Mouse (Mus musculus): ENCODE data around the gene Nudt17. TPM values are rescaled to one million over a fixed set of nuclear protein-coding genes. Genes with fewer than 3 reads are reported as not detected.

Nudt17 gene
- polyA plus RNA-seq, 1 experiment from 2014 or later = 14.3 TPM

DNA sequence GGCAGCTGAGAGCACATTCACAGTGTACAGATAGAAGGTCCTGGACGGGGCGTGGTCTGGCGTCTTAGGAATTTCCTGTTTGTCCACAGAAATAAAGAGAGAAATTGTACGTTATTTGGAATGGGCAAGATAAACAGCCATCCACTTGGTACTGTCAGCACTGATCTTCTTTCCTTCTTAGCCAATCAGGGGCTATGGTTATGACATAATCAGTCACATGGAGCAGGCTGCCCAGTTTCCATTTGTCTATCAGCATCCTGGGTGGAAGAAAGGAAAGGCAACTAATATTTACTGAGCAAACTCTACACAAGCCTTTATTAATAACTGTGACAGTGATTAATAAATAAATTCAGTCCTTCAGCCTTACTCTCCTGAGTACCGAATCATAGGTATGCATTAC lies 5.9 kb upstream of the Nudt17 start:
- ATAC-seq (ENCODE audit: insufficient read depth, low FRiP score, low TSS enrichment) (no peak), DNase-seq (ENCODE audit: low spot score) (peak; percentile 6)
- WGBS = 93% methylated on average over 5 of the region's 5 CpGs
- no peak overlapping the region for H3K4me3 ChIP-seq (ENCODE audit: low read depth, low read length)
- H3K9ac ChIP-seq (ENCODE audit: low read length) = no peak overlapping the region
- H3K4me1 ChIP-seq (ENCODE audit: control insufficient read depth, insufficient read depth, low read length) = no peaks in the 10 kb centered on the region
- no peak overlapping the region for H3K4me2 ChIP-seq (ENCODE audit: low read depth)
- peaks cover 23% of the 10 kb centered on the region for H3K36me3 ChIP-seq (ENCODE audit: control insufficient read depth, insufficient read depth, low read length)
- H3K27me3 ChIP-seq (ENCODE audit: control insufficient read depth, insufficient read depth, low read length) = no peaks in the 10 kb centered on the region
- H3K9me3 ChIP-seq (ENCODE audit: control insufficient read depth, low read length) = no peaks in the 10 kb centered on the region
- no peak overlapping the region for H3K27ac ChIP-seq (ENCODE audit: low read depth, low read length)

DNA sequence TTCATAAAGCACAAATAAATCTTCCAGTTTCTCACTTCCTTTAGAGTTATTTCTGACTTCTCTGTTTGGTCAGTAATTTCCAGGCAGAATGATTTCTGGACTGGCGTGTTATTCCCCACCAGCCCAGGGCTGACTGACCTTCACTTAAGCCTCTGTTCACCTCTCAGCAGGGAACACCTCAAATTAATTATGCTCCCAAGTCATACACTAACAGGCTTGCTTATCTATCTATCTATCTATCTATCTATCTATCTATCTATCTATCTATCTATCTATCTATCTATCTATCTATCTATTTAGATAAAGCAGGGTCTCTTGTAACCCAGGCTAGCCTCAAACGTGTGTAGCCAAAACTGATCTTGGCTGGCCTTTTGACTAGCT lies 312 bp upstream of the Nudt17 start:
- Histone ChIP-seq H3K9ac (ENCODE audit: low read length) (no peak overlapping the region), H3K4me2 (ENCODE audit: low read depth) (peak overlapping the region; percentile 94), H3K4me3 (ENCODE audit: low read depth, low read length) (peak overlapping the region; percentile 43), H3K9me3 (ENCODE audit: control insufficient read depth, low read length) (no peaks in the 10 kb centered on the region), H3K36me3 (ENCODE audit: control insufficient read depth, insufficient read depth, low read length) (peaks cover 10% of the 10 kb centered on the region), H3K4me1 (ENCODE audit: control insufficient read depth, insufficient read depth, low read length) (0 out of 2 replicates have a peak, but pooled peaks cover 4% of the 10 kb centered on the region), H3K27ac (ENCODE audit: low read depth, low read length) (no peak overlapping the region), H3K27me3 (ENCODE audit: control insufficient read depth, insufficient read depth, low read length) (no peaks in the 10 kb centered on the region)
- DNase-seq (ENCODE audit: low spot score) = no peak
- WGBS = 51% methylated on average over 2 of the region's 2 CpGs
- no peak; the same call in 1 of the 2 replicates for ATAC-seq (ENCODE audit: insufficient read depth, low FRiP score, low TSS enrichment)

- Histone ChIP-seq H3K9ac (ENCODE audit: low read length) (no peak overlapping the region), H3K9me3 (ENCODE audit: control insufficient read depth, low read length) (no peaks in the 10 kb centered on the region), H3K27ac (ENCODE audit: low read depth, low read length) (no peak overlapping the region), H3K4me1 (ENCODE audit: control insufficient read depth, insufficient read depth, low read length) (0 out of 2 replicates have a peak, but pooled peaks cover 4% of the 10 kb centered on the region), H3K4me3 (ENCODE audit: low read depth, low read length) (no peak overlapping the region), H3K4me2 (ENCODE audit: low read depth) (no peak overlapping the region), H3K27me3 (ENCODE audit: control insufficient read depth, insufficient read depth, low read length) (no peaks in the 10 kb centered on the region), H3K36me3 (ENCODE audit: control insufficient read depth, insufficient read depth, low read length) (peaks cover 7% of the 10 kb centered on the region)
- WGBS = 80% methylated on average over 7 of the region's 7 CpGs
- DNase-seq (ENCODE audit: low spot score) (peak; percentile 7), ATAC-seq (ENCODE audit: insufficient read depth, low FRiP score, low TSS enrichment) (no peak)
Observed at GRCm38 (mm10) chr3:96706984-96707383, 1.4 kb downstream of the Nudt17 start.

GRCm38 (mm10) chr3:96706217-96706616 lies 2.1 kb downstream of the Nudt17 start:
- Histone ChIP-seq H3K4me1 (ENCODE audit: control insufficient read depth, insufficient read depth, low read length) (0 out of 2 replicates have a peak, but pooled peaks cover 4% of the 10 kb centered on the region), H3K9ac (ENCODE audit: low read length) (no peak overlapping the region), H3K4me3 (ENCODE audit: low read depth, low read length) (no peak overlapping the region), H3K27me3 (ENCODE audit: control insufficient read depth, insufficient read depth, low read length) (no peaks in the 10 kb centered on the region), H3K36me3 (ENCODE audit: control insufficient read depth, insufficient read depth, low read length) (peaks cover 6% of the 10 kb centered on the region), H3K4me2 (ENCODE audit: low read depth) (no peak overlapping the region), H3K9me3 (ENCODE audit: control insufficient read depth, low read length) (no peaks in the 10 kb centered on the region), H3K27ac (ENCODE audit: low read depth, low read length) (no peak overlapping the region)
- WGBS = 92% methylated on average over 11 of the region's 11 CpGs
- no peak for DNase-seq (ENCODE audit: low spot score)
- ATAC-seq (ENCODE audit: insufficient read depth, low FRiP score, low TSS enrichment) = no peak

- Histone ChIP-seq H3K9ac (ENCODE audit: low read length) (no peak overlapping the region), H3K36me3 (ENCODE audit: control insufficient read depth, insufficient read depth, low read length) (peaks cover 4% of the 10 kb centered on the region), H3K27ac (ENCODE audit: low read depth, low read length) (no peak overlapping the region), H3K4me3 (ENCODE audit: low read depth, low read length) (no peak overlapping the region), H3K4me2 (ENCODE audit: low read depth) (no peak overlapping the region), H3K27me3 (ENCODE audit: control insufficient read depth, insufficient read depth, low read length) (no peaks in the 10 kb centered on the region), H3K4me1 (ENCODE audit: control insufficient read depth, insufficient read depth, low read length) (0 out of 2 replicates have a peak, but pooled peaks cover 4% of the 10 kb centered on the region), H3K9me3 (ENCODE audit: control insufficient read depth, low read length) (no peaks in the 10 kb centered on the region)
- 67% methylated on average over 11 of the region's 11 CpGs for WGBS
- ATAC-seq (ENCODE audit: insufficient read depth, low FRiP score, low TSS enrichment) = no peak
- DNase-seq (ENCODE audit: low spot score) = no peak
Observed at GRCm38 (mm10) chr3:96704778-96705177, 3.6 kb downstream of the Nudt17 start.

DNA sequence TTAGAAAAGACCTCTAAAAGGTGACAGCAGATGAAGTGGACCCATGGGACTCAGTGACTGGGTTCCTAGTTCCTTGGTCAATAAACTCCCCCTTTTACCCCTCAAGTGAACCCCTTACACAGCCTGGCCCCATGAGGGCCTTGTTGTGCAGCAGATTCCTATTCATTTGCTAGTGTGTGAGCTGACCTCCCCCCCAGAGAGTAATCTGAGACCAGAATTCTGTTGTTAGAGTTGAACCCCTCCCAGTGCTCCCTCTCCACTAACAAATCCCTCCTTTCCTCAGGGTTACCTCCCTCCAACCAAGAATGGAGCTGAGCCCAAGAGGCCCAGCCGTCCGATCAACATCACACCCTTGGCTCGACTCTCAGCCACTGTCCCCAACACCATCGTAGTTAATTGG lies 7.4 kb downstream of the Nudt17 start:
- no peak for ATAC-seq (ENCODE audit: insufficient read depth, low FRiP score, low TSS enrichment)
- H3K4me2 ChIP-seq (ENCODE audit: low read depth) = no peak overlapping the region
- no peak for DNase-seq (ENCODE audit: low spot score)
- no peak overlapping the region for H3K27ac ChIP-seq (ENCODE audit: low read depth, low read length)
- 85% methylated on average over 4 of the region's 4 CpGs for WGBS
- H3K9ac ChIP-seq (ENCODE audit: low read length) = no peak overlapping the region
- H3K27me3 ChIP-seq (ENCODE audit: control insufficient read depth, insufficient read depth, low read length) = no peaks in the 10 kb centered on the region
- H3K36me3 ChIP-seq (ENCODE audit: control insufficient read depth, insufficient read depth, low read length) = peaks cover 4% of the 10 kb centered on the region
- peaks cover 5% of the 10 kb centered on the region; the same call in 1 of the 2 replicates for H3K4me1 ChIP-seq (ENCODE audit: control insufficient read depth, insufficient read depth, low read length)
- no peak overlapping the region for H3K4me3 ChIP-seq (ENCODE audit: low read depth, low read length)
- no peaks in the 10 kb centered on the region for H3K9me3 ChIP-seq (ENCODE audit: control insufficient read depth, low read length)

GRCm38 (mm10) chr3:96700376-96700775 lies 8.0 kb downstream of the Nudt17 start:
- Histone ChIP-seq H3K9me3 (ENCODE audit: control insufficient read depth, low read length) (no peaks in the 10 kb centered on the region), H3K4me2 (ENCODE audit: low read depth) (no peak overlapping the region), H3K27ac (ENCODE audit: low read depth, low read length) (no peak overlapping the region), H3K27me3 (ENCODE audit: control insufficient read depth, insufficient read depth, low read length) (no peaks in the 10 kb centered on the region), H3K4me1 (ENCODE audit: control insufficient read depth, insufficient read depth, low read length) (peaks cover 9% of the 10 kb centered on the region; the same call in 1 of the 2 replicates), H3K4me3 (ENCODE audit: low read depth, low read length) (no peak overlapping the region), H3K9ac (ENCODE audit: low read length) (no peak overlapping the region), H3K36me3 (ENCODE audit: control insufficient read depth, insufficient read depth, low read length) (peaks cover 4% of the 10 kb centered on the region)
- DNase-seq (ENCODE audit: low spot score) = no peak
- no peak for ATAC-seq (ENCODE audit: insufficient read depth, low FRiP score, low TSS enrichment)
- WGBS = 60% methylated on average over 7 of the region's 7 CpGs

DNA sequence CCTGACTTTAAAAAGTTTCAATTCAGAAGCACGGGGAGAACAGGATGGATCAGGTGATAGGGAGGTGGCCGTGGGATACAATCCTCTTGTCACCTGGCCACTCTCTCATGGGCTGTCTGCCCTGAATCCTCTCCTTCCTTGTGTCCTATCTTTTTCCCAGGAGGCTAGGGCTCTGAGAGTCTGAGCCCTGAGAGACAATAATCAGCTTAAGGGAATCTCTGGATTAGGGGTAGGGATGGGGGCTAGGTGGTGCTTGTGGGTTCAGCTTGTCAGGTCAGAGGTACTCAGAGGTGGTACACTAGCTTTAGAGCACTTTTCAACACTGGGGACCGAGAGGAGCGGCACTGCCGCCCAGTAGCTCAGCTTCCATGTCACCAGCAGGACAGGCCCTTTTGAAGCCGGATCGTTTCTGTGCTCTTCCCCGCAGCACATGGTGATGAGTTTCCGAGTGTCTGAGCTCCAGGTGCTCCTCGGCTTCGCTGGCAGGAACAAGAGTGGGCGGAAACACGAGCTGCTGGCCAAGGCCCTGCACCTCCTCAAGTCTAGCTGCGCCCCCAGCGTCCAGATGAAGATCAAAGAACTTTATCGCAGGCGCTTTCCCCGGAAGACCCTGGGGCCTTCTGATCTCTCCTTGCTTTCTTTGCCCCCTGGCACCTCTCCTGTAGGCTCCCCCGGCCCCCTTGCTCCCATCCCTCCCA lies 9.2 kb downstream of the Nudt17 start:
- ATAC-seq (ENCODE audit: insufficient read depth, low FRiP score, low TSS enrichment) (no peak), DNase-seq (ENCODE audit: low spot score) (no peak)
- H3K4me1 ChIP-seq (ENCODE audit: control insufficient read depth, insufficient read depth, low read length) = peaks cover 9% of the 10 kb centered on the region; the same call in 1 of the 2 replicates
- no peak overlapping the region for H3K27ac ChIP-seq (ENCODE audit: low read depth, low read length)
- no peaks in the 10 kb centered on the region for H3K9me3 ChIP-seq (ENCODE audit: control insufficient read depth, low read length)
- H3K36me3 ChIP-seq (ENCODE audit: control insufficient read depth, insufficient read depth, low read length) = peaks cover 4% of the 10 kb centered on the region
- H3K4me2 ChIP-seq (ENCODE audit: low read depth) = no peak overlapping the region
- H3K9ac ChIP-seq (ENCODE audit: low read length) = no peak overlapping the region
- WGBS = 40% methylated on average over 19 of the region's 19 CpGs
- H3K4me3 ChIP-seq (ENCODE audit: low read depth, low read length) = no peak overlapping the region
- H3K27me3 ChIP-seq (ENCODE audit: control insufficient read depth, insufficient read depth, low read length) = no peaks in the 10 kb centered on the region

Measured in neural tube, embryonic 11.5 days (tissue).